Mouse (Mus musculus) neural tube, embryonic 14.5 days (tissue): Measurements from ENCODE around the gene Bpgm. TPM values are rescaled to one million over a fixed set of nuclear protein-coding genes. Genes with fewer than 3 reads are reported as not detected.

ENCODE experiments used
- ATAC-seq: fragments of 200-750 bp; cut with Nextera tagmentation; 2 replicates; pipeline ENCODE4 v1.8.0; 2017; ENCODE audit warnings: low read depth, mild to moderate bottlenecking, moderate TSS enrichment, moderate library complexity
- H3K27ac ChIP-seq: fragments of 300-500 bp; sonication (generic); 2 replicates; pipeline ENCODE4 v1.5.1; 2014; ENCODE audit warnings: low read depth, mild to moderate bottlenecking, control low read depth, low read length, moderate library complexity, mixed read lengths
- H3K27me3 ChIP-seq: fragments of 300-500 bp; sonication (generic); 2 replicates; pipeline ENCODE4 v1.6.1; 2014; ENCODE audit warnings: low read length; ENCODE audit not compliant: control insufficient read depth, insufficient read depth
- H3K36me3 ChIP-seq: fragments of 300-500 bp; sonication (generic); 2 replicates; pipeline ENCODE4 v1.6.1; 2014; ENCODE audit warnings: low read length, mixed read lengths; ENCODE audit not compliant: control insufficient read depth, insufficient read depth
- H3K4me1 ChIP-seq: fragments of 300-500 bp; sonication (generic); 2 replicates; pipeline ENCODE4 v1.6.1; 2014; ENCODE audit warnings: low read length; ENCODE audit not compliant: control insufficient read depth, insufficient read depth
- H3K4me2 ChIP-seq: fragments of 300-500 bp; sonication (generic); 2 replicates; pipeline ENCODE4 v1.6.1; 2014; ENCODE audit warnings: mild to moderate bottlenecking, low read depth, low read length, control low read depth
- H3K4me3 ChIP-seq: fragments of 300-500 bp; sonication (generic); 2 replicates; pipeline ENCODE4 v1.5.1; 2014; ENCODE audit warnings: low read depth, low read length, control low read depth, mixed read lengths
- H3K9ac ChIP-seq: fragments of 300-500 bp; sonication (generic); replicated peaks from 2 replicates; pipeline ENCODE4 v1.6.1; 2014; ENCODE audit warnings: low read depth, mild to moderate bottlenecking, control low read depth, low read length, mixed read lengths
- H3K9me3 ChIP-seq: fragments of 300-500 bp; sonication (generic); 2 replicates; pipeline ENCODE4 v1.6.1; 2016; ENCODE audit warnings: low read length; ENCODE audit not compliant: control insufficient read depth
- WGBS: fragments of 180-500 bp; shearing (Covaris S2); extraction: QIAGEN DNeasy Blood & Tissue Kit; methylation state at CpG from one replicate; pipeline ENCODE4 v1.1.7; 2014; 5-methylcytosine and 5-hydroxymethylcytosine counted together
- polyA plus RNA-seq: library from polyadenylated mRNA; unstranded; fragments of >200 nt; fragmentation: Nextera tagmentation; extraction: Ambion mirVana; gene quantifications from 2 replicates; pipeline ENCODE4 v1.2.1, GENCODE M21; 2014

Gene Bpgm
- polyA plus RNA-seq, 1 experiment from 2014 or later = 78.1 TPM

GRCm38 (mm10) chr6:34463582-34463981 is 12.4 kb upstream of the Bpgm start:
- Histone ChIP-seq H3K27me3 (no peaks in the 10 kb centered on the region), H3K9me3 (no peaks in the 10 kb centered on the region), H3K4me3 (no peak overlapping the region), H3K4me2 (no peak overlapping the region), H3K4me1 (no peaks in the 10 kb centered on the region), H3K27ac (no peak overlapping the region), H3K36me3 (no peaks in the 10 kb centered on the region), H3K9ac (no peak overlapping the region)
- no peak for ATAC-seq
- WGBS = 88% methylated on average over 4 of the region's 4 CpGs

- Histone ChIP-seq H3K27me3 (no peaks in the 10 kb centered on the region), H3K9ac (no peak overlapping the region), H3K27ac (no peak overlapping the region), H3K36me3 (no peaks in the 10 kb centered on the region), H3K4me2 (no peak overlapping the region), H3K4me1 (0 out of 2 replicates have a peak, but pooled peaks cover 4% of the 10 kb centered on the region), H3K9me3 (no peaks in the 10 kb centered on the region), H3K4me3 (no peak overlapping the region)
- WGBS = 91% methylated on average over 12 of the region's 12 CpGs
- no peak for ATAC-seq
Observed at GRCm38 (mm10) chr6:34471434-34472110, 4.4 kb upstream of the Bpgm start.

GRCm38 (mm10) chr6:34473346-34473745 is 2.7 kb upstream of the Bpgm start:
- no peak for ATAC-seq
- no peak overlapping the region for H3K9ac ChIP-seq
- 96% methylated on average over 1 of the region's 1 CpGs for WGBS

GRCm38 (mm10) chr6:34474031-34474430 is 2.0 kb upstream of the Bpgm start:
- 66% methylated on average over 3 of the region's 3 CpGs for WGBS
- Histone ChIP-seq H3K27ac (no peak overlapping the region), H3K4me3 (no peak overlapping the region), H3K9me3 (no peaks in the 10 kb centered on the region), H3K4me2 (no peak overlapping the region), H3K9ac (no peak overlapping the region), H3K36me3 (no peaks in the 10 kb centered on the region), H3K4me1 (peaks cover 22% of the 10 kb centered on the region), H3K27me3 (no peaks in the 10 kb centered on the region)
- no peak for ATAC-seq

More at GRCm38 (mm10) chr6:34473346-34473745, 2.7 kb upstream of the Bpgm start:
- Histone ChIP-seq H3K27ac (no peak overlapping the region), H3K36me3 (no peaks in the 10 kb centered on the region), H3K4me1 (peaks cover 15% of the 10 kb centered on the region), H3K9me3 (no peaks in the 10 kb centered on the region), H3K27me3 (no peaks in the 10 kb centered on the region), H3K4me2 (no peak overlapping the region), H3K4me3 (no peak overlapping the region)

- H3K9me3 ChIP-seq = no peaks in the 10 kb centered on the region
- no peaks in the 10 kb centered on the region for H3K36me3 ChIP-seq
- peak overlapping the region; percentile 78 for H3K9ac ChIP-seq
- ATAC-seq = no peak
- WGBS = 23% methylated on average over 6 of the region's 6 CpGs
- H3K4me3 ChIP-seq = peak overlapping the region; percentile 61
- no peaks in the 10 kb centered on the region for H3K27me3 ChIP-seq
- H3K27ac ChIP-seq = peak overlapping the region; percentile 79
- peaks cover 27% of the 10 kb centered on the region for H3K4me1 ChIP-seq
- H3K4me2 ChIP-seq = peak overlapping the region; percentile 59
Observed at GRCm38 (mm10) chr6:34475391-34475790, 616 bp upstream of the Bpgm start.

GRCm38 (mm10) chr6:34478036-34478435 is 2.0 kb downstream of the Bpgm start:
- H3K4me2 ChIP-seq = peak overlapping the region; percentile 26
- no peak for ATAC-seq
- no peak overlapping the region for H3K9ac ChIP-seq
- H3K27me3 ChIP-seq = no peaks in the 10 kb centered on the region
- no peak overlapping the region for H3K4me3 ChIP-seq
- no peak overlapping the region for H3K27ac ChIP-seq
- no peaks in the 10 kb centered on the region for H3K9me3 ChIP-seq
- 77% methylated on average over 7 of the region's 7 CpGs for WGBS
- H3K4me1 ChIP-seq = peaks cover 27% of the 10 kb centered on the region
- no peaks in the 10 kb centered on the region for H3K36me3 ChIP-seq

GRCm38 (mm10) chr6:34478677-34479360 is 2.8 kb downstream of the Bpgm start:
- Histone ChIP-seq H3K4me1 (peaks cover 27% of the 10 kb centered on the region), H3K4me3 (no peak overlapping the region), H3K27ac (no peak overlapping the region), H3K27me3 (no peaks in the 10 kb centered on the region), H3K9me3 (no peaks in the 10 kb centered on the region), H3K9ac (no peak overlapping the region), H3K4me2 (peak overlapping the region; percentile 26), H3K36me3 (no peaks in the 10 kb centered on the region)
- ATAC-seq = no peak
- 13% methylated on average over 6 of the region's 6 CpGs for WGBS

- H3K27ac ChIP-seq = no peak overlapping the region
- no peak for ATAC-seq
- no peaks in the 10 kb centered on the region for H3K36me3 ChIP-seq
- peak overlapping the region; percentile 26; the same call in 1 of the 2 replicates for H3K4me2 ChIP-seq
- peaks cover 27% of the 10 kb centered on the region for H3K4me1 ChIP-seq
- WGBS = 25% methylated on average over 8 of the region's 8 CpGs
- no peak overlapping the region for H3K4me3 ChIP-seq
- no peaks in the 10 kb centered on the region for H3K27me3 ChIP-seq
- no peak overlapping the region for H3K9ac ChIP-seq
- no peaks in the 10 kb centered on the region for H3K9me3 ChIP-seq
Observed at GRCm38 (mm10) chr6:34479531-34479930, 3.5 kb downstream of the Bpgm start.

GRCm38 (mm10) chr6:34480749-34481148 is 4.7 kb downstream of the Bpgm start:
- Histone ChIP-seq H3K27me3 (no peaks in the 10 kb centered on the region), H3K4me2 (no peak overlapping the region), H3K4me3 (no peak overlapping the region), H3K9me3 (no peaks in the 10 kb centered on the region), H3K27ac (no peak overlapping the region), H3K4me1 (peaks cover 23% of the 10 kb centered on the region), H3K36me3 (no peaks in the 10 kb centered on the region), H3K9ac (no peak overlapping the region)
- no peak for ATAC-seq
- WGBS = 27% methylated on average over 4 of the region's 4 CpGs
